Comparison of ENCODE assay signal across 23 mouse cellular contexts in the genomic region with DNA sequence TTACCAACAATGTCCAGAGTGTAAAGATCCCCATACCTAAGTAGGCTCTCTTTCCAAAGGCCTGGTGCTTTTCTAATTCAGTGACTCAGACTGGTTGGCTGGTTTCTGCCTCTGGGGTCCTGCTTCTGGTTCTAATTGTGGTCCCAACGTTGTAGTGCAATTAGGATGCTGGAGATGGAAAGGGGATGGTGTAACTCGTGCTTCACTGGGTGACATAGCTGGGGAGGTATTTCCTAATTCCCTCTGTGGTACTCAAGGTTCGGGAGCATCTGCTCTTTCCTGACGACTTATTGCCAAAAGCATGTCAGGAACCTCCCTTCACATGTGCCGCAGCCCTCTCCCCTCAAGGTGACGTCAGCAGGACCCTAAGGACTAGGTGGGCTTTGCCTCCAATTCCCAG.
"Had no signal": no experiment of that assay in that cellular context is flagged by ENCODE, and none has a peak within 500 bp of the region (broad histone marks: within the 10 kb centered on the region; RNA-seq: fewer than 3 reads in every experiment).

No protein-coding gene starts in this region.

- H3K4me2 ChIP-seq: kidney, embryonic 15.5 days; limb, embryonic 13.5 days; liver, embryonic 12.5 days; liver, embryonic 15.5 days; lung, embryonic 15.5 days; midbrain, embryonic 11.5 days; neural tube, embryonic 12.5 days; neural tube, embryonic 15.5 days; stomach, embryonic 15.5 days had no signal

- DNase-seq: kidney, adult 8-10 months; kidney, postnatal 10 days; kidney, postnatal 36 days; layer of hippocampus, postnatal 36 days; liver; lung, adult 18-20 months; lung, postnatal 14 days; lung, postnatal 4 days; midbrain, embryonic 14.5 days; right cerebral cortex, postnatal 14 days; right cerebral cortex, postnatal 4 days; spleen, adult 18-20 months; thymus, postnatal 25 days had no signal

- H3K36me3 ChIP-seq: kidney, embryonic 15.5 days; limb, embryonic 10.5 days; limb, embryonic 13.5 days; liver, embryonic 12.5 days; liver, embryonic 15.5 days; lung, embryonic 15.5 days; neural tube, embryonic 12.5 days; neural tube, embryonic 15.5 days; stomach, embryonic 15.5 days had no signal

- H3K27ac ChIP-seq: kidney, embryonic 15.5 days; limb, embryonic 10.5 days; limb, embryonic 13.5 days; liver, embryonic 12.5 days; liver, embryonic 15.5 days; lung, embryonic 15.5 days; neural tube, embryonic 12.5 days; neural tube, embryonic 15.5 days; stomach, embryonic 15.5 days had no signal

- H3K27me3 ChIP-seq: kidney, embryonic 15.5 days; liver, embryonic 12.5 days; liver, embryonic 15.5 days; lung, embryonic 15.5 days; neural tube, embryonic 12.5 days; neural tube, embryonic 15.5 days; stomach, embryonic 15.5 days had no signal

- H3K4me3 ChIP-seq: kidney, embryonic 15.5 days; limb, embryonic 10.5 days; limb, embryonic 13.5 days; liver, embryonic 12.5 days; liver, embryonic 15.5 days; lung, embryonic 15.5 days; neural tube, embryonic 12.5 days; neural tube, embryonic 15.5 days; stomach, embryonic 15.5 days had no signal
